Mouse (Mus musculus) liver, adult 2 months (tissue): Measurements from ENCODE around the gene Lpgat1.

ENCODE experiments used
- CTCF ChIP-seq: fragments of 200-500 bp; IDR thresholded peaks from 2 replicates; pipeline ENCODE4 v1.5.1; 2011; ENCODE audit warnings: low read depth, low read length, control low read depth
- POLR2A ChIP-seq: fragments of 200-500 bp; IDR thresholded peaks from 2 replicates; pipeline ENCODE4 v1.6.1; 2011; ENCODE audit warnings: low read length, control low read depth; ENCODE audit not compliant: insufficient read depth; ENCODE audit errors: extremely low read depth

- TF ChIP-seq POLR2A (no peak), CTCF (no peak)
Observed at GRCm38 (mm10) chr1:191833396-191833795, 115.8 kb downstream of the Lpgat1 start.
